Mouse (Mus musculus) WW6 (cell line): ENCODE measurements around the gene Bag1.
"Not testable (repeated sequence)": the region's sequence is repeated elsewhere in the genome, so short reads cannot be mapped to it uniquely, and the experiment has no call there.

Experiments used
- DNase-seq: peaks from one replicate; pipeline ENCODE4 v3.0.0-alpha.2; 2013; ENCODE audit warnings: low read depth, low spot score

Gene Bag1

DNA sequence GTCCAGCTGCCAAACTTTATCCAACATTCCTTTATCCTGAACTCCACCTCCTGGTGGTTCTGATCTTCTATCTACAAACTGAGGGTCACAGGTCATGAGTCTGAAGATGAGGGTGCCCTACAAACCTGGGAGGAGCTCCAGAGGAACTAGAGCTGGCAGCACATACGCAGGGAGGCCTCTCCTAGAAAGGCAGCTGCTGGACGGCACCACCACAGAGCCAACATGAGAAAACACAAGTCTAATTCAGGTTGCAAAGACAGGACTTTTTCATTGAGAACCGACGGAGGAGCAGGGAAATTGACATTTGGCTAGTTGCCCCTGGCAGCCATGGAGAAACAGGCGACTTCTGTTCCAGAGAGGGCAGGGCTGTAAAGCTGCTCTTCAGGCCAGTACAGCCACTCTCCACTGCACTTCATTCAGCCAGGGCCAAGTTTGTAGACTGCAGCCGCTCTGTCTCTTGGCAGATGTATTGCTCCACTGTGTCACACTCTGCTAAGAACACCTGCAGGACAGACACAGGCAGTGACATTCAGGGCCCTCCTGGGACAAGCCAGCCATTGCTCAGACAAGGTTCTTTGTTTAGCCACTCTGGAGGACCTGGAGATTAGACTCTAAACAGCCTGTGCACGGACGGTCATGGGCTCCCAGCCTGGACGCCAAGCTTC lies 11.8 kb downstream of the Bag1 start:
- DNase-seq = no peak

DNA sequence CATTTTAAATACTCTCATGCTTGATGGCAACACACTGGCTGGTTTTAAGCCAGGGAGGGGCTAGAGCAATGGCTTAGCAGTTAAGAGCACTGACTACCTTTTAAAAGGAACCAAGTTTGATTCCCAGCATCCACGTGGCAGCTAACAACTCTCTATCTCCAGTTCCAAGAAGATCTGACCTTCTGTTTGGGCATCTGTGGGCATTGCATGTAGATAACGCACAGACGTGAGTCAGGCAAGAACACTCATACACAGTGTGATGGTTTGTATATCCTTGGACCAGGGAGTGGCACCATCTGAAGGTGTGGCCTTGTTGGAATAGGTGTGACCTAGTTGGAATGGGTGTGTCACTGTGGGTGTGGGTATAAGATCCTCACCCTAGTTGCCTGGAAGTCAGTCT lies 13.7 kb downstream of the Bag1 start:
- DNase-seq = not testable (repeated sequence)

DNA sequence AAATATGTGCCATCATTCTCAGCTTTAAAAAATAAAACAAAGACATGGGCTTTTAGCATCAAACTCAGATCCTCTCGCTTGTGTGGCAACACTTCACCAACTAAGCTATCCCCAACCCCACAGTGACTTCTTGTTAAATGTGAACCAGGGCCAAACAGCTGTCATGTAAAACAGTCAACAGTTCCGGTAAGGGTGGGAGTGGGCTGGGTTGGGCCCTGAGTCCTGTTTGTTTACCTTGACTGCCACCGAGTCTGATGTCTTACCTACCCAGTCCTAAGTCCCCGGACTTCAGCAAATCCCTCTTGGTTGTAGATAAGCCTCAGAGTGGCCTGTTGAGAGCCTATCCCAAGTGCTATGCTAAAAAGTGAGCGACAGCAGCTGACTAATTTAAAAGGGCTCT lies 14.4 kb downstream of the Bag1 start:
- no peak for DNase-seq

DNA sequence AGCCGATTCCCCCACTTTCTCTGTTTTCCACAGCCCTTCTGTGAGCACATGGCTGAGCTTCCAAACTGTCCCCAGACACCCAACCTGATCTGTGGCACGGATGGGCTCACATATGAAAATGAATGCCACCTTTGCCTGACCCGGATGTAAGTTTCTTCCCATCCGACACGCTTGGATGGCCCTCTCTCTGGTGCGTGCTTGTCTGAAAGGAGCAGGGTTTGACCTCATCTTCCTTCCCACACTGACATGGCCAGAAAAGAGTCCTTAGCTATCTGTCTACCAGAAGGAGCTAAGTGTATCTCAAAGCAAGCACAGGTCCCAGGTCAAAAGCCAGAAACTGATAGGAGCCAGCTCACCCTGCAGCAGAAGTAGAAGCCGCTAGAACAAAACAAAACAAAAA lies 19.0 kb downstream of the Bag1 start:
- no peak for DNase-seq

DNA sequence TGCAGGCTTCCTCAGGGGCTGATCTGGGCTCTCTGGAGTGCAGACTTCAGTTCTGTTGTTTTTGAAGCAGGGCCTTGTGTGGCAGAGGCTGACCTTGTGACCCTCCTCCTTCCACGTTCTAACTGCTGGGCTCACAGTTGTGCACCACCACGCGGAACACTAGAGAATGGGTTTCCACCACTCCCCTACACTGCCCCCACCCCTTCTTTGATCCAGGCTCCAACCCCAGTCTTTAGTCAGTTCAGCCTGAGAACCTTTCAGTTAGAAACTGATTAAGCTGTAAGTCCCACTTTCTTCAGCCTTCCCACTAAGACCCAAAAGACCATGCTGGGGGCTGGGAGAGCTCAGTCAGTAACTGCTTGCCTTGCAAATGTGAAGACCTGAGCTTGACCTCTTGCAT lies 22.5 kb downstream of the Bag1 start:
- DNase-seq = no peak

DNA sequence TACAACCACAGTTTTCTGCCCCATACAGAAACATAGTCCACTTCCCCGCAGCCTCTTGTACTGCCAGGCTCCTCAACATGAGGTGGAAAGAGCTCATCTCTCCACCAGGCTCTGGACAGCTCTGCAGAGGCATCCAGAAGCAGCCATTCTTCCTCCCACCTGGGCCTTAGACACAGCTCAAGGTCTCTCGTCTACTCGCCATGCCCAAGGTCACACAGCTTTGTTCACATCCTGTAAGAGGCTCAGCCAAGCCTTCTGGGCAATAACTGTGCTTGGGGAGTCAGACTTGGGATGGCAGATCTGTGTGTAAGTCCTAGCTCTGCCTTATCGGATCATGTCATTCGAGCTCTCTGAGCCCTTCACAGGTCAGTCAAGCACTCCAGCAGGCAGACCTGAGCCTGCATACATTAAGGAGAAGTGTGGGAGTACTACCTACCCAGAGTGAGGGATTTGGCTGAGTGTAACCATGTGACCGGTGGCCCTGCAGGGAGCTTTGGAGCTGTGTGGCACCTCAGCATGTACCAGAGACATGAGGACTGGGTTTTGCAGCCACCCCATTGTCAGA lies 24.9 kb downstream of the Bag1 start:
- DNase-seq = no peak

DNA sequence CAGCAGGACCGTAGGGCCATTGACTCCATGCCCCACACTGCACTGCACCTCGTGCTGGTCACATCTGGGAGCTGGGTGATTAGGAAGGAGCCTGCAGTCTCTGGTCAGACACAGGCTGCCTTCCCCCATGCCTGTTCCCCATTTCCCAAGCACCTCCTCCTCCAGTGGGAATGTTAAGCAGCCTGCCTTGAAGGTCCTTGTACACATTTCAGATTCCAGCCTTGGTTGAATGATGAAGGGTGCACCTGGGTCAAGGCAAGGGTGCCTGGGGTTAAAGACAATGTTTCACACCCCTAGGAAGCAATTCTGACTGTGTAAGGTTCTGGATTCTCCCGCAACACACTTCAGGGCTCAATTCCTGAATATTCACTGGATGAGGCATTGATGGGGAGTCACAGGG lies 26.8 kb downstream of the Bag1 start:
- no peak for DNase-seq

DNA sequence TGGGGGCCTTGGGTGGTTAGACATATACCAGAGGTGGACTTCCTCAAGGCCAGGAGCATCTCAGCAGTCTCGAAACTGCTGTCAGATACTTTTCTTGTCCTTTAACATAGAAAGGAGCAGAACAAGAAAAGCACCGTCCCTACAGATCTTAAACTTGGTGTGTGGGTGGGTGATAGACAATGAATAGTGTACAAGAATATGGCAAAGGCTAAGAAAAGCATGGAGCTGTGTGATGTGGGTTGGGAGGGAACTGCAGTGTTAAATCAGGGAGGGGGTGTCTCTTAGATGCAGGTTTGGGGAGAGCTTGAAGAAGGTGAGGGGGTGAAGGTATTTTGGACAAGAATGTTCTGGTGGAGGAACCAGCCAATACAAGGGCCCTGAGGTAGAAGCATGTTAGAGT lies 27.5 kb downstream of the Bag1 start:
- DNase-seq = no peak

DNA sequence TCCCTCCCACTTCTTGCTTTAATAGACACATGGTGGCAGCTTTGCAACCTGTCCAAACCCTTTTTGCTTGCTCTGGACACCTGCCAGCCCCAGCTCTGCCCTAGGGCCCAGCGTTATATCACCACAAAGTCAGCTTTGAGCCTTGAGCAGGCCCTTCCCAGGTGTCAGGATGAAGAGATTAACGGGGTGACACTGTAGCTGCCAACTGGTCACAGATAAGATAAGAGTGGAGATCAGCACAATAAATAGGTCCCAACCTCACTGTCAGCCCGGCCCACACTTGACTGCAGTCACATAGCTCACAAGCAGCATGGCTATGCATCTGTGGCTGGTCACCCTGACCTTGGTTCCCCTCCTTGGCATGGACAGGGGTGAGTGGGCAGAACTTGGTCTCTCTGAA lies 28.3 kb downstream of the Bag1 start, which contains the start of gene Spink4:
Spink4 (plus strand) TSS at position 268 of the 400 bp plus-strand sequence.
- no peak for DNase-seq

DNA sequence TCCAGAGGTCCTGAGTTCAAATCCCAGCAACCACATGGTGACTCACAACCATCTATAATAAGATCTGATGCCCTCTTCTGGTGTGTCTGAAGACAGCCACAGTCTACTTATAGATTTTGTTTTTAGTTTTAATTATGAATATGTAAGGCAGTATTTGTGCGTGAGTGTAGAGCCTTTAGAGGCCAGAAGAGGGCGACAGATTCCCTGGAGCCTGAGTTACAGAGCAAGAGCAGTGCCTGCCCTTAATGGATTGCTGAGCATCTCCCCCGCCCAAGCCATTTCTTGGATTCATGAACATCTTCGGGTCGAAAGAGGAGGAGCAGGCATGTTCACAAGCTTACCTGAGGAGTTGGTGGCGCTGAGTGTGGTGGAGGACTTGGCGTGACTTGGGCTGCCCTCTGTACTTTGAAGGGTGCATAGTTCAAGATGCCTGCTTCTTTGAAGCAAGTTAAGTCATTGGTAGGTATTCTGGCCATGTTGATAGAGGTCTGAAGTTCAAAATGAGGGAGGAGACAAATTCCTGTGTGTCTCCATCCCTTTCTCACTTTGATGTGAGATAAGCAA lies 31.4 kb downstream of the Bag1 start:
- no peak for DNase-seq

DNA sequence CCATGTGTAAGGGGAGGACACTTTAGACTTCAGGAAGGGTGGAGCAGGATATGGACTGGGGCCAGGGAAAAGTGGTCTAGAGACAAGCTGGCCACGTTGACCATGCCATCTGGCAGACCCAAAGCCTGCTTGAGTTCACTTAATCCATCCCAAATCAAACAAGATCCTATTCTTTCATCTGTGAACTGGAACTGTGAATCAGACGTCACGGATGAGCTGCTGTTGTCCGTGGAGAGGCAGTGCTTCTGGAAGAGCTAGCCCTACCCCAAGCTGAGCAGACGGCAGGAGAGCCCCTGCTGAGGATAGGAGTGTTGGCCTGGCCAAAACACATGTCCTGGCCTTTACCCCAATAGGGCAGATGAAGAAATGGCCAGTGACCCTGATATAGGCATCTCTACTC lies 32.1 kb downstream of the Bag1 start:
- DNase-seq = no peak

DNA sequence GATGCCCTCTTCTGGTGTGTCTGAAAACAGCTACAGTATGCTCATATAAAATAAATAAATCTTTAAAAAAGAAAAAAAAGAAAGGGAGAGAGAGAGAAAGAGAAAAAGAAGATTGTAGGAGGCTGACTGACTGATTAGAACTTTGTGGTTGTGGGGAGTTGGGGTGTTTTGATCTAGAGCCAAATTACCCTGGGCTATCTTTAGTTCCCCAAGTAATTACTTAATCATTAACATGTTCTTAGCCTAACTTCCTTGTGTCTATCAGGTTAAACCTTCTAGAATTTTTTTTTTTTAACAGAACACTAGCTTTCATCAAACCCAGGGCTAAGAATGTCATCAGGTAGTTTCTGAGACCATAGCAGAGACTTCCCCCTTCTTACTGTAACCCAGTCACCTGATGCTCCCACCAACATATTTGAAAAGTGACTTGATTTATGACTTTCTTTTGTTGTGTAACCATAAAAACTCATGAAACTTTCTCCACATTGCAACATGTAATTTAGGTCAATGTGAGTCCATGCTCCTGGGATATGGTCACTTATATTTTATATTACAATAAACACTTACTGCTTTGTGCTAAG lies 33.7 kb downstream of the Bag1 start:
- DNase-seq = no peak

DNA sequence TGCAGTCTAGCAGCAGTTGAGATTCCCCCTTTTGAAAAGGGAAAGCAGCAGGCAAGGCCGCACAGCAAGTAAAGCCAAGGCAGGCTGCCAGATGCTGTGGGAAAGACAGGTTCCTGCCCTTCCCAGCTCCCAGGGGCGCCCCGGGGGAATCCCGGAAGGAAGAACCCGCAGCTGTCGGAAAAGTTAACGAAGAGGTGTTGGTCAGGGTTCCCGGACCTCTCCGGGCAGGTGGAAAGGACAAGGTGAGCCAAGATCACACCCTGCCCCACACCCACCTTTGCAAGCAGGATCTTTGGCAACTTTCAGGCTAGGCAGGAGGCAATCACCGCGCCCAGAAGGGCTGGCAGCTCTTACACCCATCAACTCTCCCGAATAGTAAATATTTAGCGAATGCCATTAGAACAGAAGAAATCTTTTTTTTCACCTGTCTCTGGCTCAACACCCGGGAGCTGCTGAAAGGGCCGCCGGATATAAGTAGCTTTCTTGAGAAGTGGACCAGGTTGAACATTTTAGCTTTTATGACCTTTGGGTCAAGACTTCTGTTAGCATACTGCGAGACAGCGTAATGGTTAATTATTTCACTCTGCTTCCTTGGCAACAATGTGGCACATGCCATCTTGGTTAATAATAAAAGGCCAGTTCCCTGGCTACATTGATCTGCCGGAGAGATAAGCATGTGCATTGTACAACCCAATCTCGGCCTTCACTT lies 39.7 kb downstream of the Bag1 start:
- no peak for DNase-seq

DNA sequence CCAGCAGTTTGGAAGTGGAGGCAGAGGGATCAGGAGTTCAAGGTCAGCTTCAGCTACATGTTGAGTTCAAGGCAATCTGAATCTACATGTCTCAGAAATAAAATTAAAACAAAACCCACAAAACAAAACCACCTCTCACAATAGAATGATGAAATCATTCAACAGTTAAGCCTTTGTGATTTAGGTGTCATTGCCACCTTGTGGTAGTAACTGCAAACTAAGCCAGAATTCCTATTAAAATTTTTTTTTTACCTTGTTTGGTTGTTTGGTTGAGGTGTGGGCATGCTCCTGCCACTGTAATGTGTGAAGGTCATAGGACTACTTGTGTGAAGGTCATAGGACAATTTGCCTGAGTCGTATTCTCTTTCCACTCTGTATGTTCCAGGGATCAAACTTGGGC lies 41.8 kb downstream of the Bag1 start:
- DNase-seq = no peak

DNA sequence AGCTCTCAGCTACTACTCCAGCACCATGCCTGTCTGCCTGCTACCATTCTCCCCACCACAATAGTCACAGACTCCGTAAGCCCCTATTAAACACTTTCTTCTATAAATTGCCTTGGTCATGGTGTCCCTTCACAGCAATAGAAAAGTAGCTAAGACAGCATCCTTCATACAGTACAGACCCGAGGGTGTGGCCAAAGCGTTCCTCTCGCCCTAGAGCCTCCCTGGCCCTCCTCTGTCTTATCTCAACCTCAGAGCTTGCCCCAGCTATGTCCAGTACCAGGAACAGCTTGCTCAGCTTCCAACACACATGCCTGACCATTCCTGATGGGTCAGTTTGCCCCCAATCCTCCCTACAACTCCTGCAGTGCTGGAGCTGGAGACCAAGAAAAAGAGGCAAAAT lies 47.5 kb downstream of the Bag1 start:
- DNase-seq = no peak

DNA sequence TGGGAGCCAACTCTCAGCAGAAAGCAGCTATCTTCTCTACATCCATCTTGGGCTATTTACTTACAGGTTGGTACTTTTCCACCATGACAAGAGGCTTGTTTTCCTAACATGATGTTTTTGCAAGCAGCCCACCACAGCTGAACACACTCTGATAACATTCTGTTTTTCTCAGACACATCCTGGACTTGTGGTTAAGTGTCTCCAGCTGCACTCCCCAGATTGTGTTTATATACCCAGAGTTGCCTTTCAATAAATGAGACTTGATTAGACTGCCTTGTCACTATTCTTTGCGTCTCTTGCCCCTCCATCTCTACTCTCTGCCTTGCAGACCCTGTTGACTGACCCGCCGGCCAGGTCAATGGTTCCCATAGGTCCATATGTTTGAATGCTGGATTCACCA lies 48.0 kb downstream of the Bag1 start:
- no peak for DNase-seq

DNA sequence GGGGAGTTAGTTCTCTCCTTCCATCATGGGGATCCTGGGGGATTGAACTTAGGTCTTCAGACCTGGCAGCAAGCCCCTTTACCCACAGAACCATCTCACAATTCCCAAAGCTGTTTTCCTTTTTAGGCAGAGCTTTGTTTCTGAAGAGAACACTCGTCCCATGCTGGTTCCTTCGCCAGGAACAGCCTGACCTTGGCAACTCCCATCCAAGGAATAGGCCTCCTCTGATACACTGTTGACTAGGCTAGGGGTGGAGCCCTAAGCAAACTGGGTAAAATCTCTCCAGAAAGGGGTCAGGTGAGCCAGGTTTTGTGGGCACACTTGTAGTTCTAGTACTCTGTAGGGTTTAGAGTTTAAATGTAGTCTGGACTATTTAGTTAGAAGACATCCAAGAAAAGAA lies 48.8 kb downstream of the Bag1 start:
- no peak for DNase-seq

DNA sequence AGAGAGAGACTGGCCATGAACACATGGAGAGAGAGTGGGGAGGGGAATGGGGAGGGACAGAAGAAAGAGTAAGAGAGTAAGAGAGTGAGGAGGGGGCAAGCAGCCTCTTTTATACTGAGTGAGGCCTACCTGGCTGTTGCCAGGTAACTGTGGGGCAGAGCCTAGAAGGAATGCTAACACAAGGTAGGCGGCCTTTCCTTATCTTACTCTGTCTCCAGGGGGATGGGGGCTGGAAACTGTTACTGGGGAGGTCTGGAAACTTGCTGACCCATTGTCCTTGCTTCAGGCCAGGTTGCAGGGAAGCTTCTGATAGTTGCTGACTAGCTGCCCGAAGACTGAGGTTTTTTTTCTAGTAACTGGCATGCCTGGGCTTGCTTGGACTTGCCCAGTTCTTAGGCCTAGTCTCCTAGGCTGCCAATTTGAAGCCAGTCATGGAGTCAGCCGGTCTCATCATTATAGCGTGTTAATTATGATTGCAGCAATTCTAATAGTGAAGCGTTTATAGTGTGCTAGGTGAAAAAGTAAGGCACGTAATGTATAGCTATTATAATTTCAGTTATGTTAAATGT lies 49.5 kb downstream of the Bag1 start:
- DNase-seq = no peak

DNA sequence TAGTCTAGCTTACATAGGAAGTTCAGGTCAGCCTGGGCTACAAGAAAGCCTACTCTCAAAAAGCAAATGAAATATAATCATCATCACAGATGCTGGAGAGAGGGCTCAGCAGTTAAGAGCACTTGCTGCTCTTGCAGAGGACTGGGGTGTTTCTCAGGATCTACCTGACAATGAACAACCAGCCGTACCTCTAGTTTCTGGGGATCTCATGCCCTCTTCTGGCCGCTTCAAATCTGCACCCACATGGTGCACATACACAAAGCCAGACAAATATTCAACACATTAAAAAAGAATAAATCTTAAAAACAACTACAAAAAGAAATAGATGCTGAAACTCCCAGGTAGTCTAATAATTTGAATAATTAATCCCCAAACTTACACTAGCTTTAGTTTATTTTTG lies 52.4 kb downstream of the Bag1 start:
- no peak for DNase-seq

DNA sequence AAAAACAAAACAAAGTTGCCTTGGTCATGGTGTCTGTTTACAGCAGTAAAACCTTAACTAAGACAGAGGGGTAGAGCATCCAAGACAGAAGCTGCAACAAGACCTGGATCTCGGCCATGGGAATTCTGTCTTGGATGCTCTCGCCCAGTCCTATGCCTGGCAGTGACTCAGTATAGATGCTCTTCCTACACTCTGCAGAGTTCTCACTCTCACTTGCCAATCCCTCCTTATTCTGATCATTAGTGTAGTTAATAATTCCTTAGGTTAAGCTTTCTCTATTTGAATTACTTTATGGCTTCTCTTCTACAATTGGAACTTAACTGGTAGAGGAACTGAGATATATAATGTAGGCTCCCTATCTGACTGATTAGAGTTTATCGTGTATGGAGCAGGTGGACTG lies 53.0 kb downstream of the Bag1 start:
- DNase-seq = no peak

DNA sequence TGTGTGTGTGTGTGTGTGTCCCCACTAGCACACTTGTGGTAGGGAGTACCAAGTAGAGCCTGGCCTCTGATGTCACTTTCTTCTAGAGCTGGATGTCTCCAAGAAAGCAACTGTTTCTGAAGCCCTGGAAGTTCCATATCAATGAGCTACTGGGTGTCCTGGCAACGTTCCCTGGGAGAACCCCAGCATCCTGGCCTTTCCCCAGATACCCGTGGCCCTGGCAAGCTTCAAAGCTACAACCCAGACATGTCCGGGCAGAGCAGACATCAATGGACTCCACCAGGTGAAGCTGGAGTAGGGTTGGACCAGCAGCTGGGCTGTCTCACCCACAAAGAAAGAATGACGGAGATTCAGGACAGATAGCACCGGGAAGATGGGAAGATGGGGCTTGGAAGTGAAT lies 56.9 kb downstream of the Bag1 start:
- DNase-seq = no peak

DNA sequence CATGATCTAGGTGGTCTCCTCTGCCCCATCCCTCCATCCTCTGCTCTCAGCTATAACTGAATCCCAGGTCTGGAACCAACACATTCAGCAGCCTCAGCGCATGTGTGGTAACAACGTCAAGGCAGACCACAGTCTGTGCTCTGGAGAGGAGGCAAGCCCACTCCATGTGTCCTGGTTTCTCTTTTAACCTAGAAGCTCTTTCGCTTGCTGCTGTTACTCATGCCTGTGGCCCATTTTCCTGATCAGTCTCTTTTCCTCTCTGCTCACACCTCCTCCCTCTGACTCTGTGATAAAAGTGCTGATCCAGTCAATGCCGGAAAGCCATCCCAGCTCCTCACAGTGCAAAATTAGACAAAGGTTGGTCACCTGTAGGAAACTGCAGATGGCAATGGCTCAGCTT lies 58.1 kb downstream of the Bag1 start:
- no peak for DNase-seq
